Mouse (Mus musculus) liver, embryonic 15.5 days (tissue): ENCODE results near the gene Pfn1. TPM values are rescaled to one million over a fixed set of nuclear protein-coding genes. Genes with fewer than 3 reads are reported as not detected.

ENCODE experiments used
- ATAC-seq: fragments of 200-750 bp; cut with Nextera tagmentation; 2 replicates; pipeline ENCODE4 v1.8.0; 2017; ENCODE audit warnings: moderate number of reproducible peaks, mild to moderate bottlenecking, moderate library complexity; ENCODE audit not compliant: insufficient read depth
- H3K27ac ChIP-seq: fragments of 300-500 bp; sonication (generic); replicated peaks from 2 replicates; pipeline ENCODE4 v1.5.1; 2015; ENCODE audit warnings: mild to moderate bottlenecking, inconsistent platforms
- H3K27me3 ChIP-seq: fragments of 300-500 bp; sonication (generic); 2 replicates; pipeline ENCODE4 v1.6.1; 2015; ENCODE audit warnings: mild to moderate bottlenecking, inconsistent platforms
- H3K36me3 ChIP-seq: fragments of 300-500 bp; sonication (generic); replicated peaks from 2 replicates; pipeline ENCODE4 v1.6.1; 2015; ENCODE audit warnings: moderate library complexity, mild to moderate bottlenecking, inconsistent platforms
- H3K4me1 ChIP-seq: fragments of 300-500 bp; sonication (generic); replicated peaks from 2 replicates; pipeline ENCODE4 v1.6.1; 2015; ENCODE audit warnings: inconsistent platforms
- H3K4me2 ChIP-seq: fragments of 300-500 bp; sonication (generic); 2 replicates; pipeline ENCODE4 v1.6.1; 2015; ENCODE audit warnings: moderate library complexity, mild to moderate bottlenecking, inconsistent platforms
- H3K4me3 ChIP-seq: fragments of 300-500 bp; sonication (generic); replicated peaks from 2 replicates; pipeline ENCODE4 v1.5.1; 2015; ENCODE audit warnings: mild to moderate bottlenecking, inconsistent platforms
- H3K9ac ChIP-seq: fragments of 300-500 bp; sonication (generic); 2 replicates; pipeline ENCODE4 v1.6.1; 2015; ENCODE audit warnings: moderate library complexity, mild to moderate bottlenecking, inconsistent platforms
- H3K9me3 ChIP-seq: fragments of 300-500 bp; sonication (generic); replicated peaks from 2 replicates; pipeline ENCODE4 v1.6.1; 2016; ENCODE audit warnings: inconsistent platforms
- WGBS: fragments of 180-500 bp; shearing (Covaris S2); methylation state at CpG from one replicate; pipeline ENCODE4 v1.1.7; 2015; ENCODE audit warnings: mixed read lengths; ENCODE audit not compliant: insufficient replicate concordance; 5-methylcytosine and 5-hydroxymethylcytosine counted together
- polyA plus RNA-seq: library from polyadenylated mRNA; unstranded; fragments of >200 nt; fragmentation: Nextera tagmentation; extraction: Ambion mirVana; gene quantifications from 2 replicates; pipeline ENCODE4 v1.2.1, GENCODE M21; 2015

Pfn1 gene
- polyA plus RNA-seq, 1 experiment from 2014 or later = 1,040 TPM

DNA sequence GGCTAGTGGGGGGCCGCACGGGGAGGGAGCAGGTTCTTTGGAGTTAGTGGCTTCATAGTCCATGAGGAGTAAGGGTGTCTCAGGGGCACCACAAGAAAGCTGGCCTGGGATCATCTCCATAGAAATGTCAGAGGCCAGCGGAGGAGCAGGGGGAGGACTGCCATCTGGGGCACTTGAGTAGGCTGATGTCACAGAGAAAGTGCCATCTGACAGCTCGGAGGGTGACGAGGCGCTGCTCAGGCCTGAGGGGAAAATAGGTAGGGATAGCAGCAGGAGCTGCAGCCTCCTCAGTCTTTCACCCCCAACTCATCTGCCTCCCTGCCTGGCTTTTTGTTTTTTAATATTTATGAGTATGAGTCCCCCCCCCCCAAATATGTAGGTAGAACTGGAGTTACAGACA lies 19.6 kb upstream of the Pfn1 start:
- WGBS = 85% methylated on average over 6 of the region's 6 CpGs
- Histone ChIP-seq H3K36me3 (peaks cover 23% of the 10 kb centered on the region; the same call in 1 of the 2 replicates), H3K4me3 (no peak overlapping the region), H3K27me3 (no peaks in the 10 kb centered on the region), H3K9me3 (no peaks in the 10 kb centered on the region), H3K9ac (no peak overlapping the region), H3K27ac (no peak overlapping the region), H3K4me1 (peaks cover 28% of the 10 kb centered on the region), H3K4me2 (no peak overlapping the region)
- no peak for ATAC-seq

DNA sequence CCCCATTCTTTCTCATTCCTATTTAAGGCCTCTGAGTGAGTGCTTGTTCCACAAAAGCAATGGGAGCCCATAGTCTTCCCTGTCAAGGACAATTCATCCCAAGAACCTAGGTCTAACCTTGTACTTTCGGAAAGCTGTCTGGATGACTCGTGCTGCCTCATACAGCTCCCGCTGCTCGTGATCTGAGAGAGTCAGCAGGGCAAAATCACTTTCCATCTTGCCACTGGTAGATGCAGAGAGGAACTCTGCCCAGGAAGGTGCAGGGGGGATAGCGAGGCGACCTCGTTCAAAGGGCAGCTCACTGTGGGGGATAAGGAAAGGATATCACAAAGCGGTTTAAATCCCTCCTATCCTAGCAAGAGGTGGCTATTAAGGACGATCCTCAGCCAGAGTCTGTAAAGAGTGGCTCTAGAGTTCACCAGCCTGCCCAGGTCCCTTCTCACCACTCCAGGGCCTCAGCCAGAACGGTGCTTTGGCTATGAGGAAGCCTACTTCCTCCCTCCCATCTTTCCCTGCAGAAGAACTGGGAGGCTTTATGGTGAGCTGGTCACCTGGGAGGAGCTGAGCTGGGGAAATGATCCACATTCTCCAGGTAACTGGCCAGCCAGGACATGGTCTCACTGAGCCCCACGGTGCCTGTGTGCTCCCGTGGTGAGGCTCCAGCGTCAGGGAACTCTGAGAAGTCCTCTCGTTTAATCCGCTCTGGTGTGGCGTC lies 17.0 kb upstream of the Pfn1 start:
- peaks cover 41% of the 10 kb centered on the region for H3K4me1 ChIP-seq
- H3K9ac ChIP-seq = no peak overlapping the region
- H3K36me3 ChIP-seq = peaks cover 24% of the 10 kb centered on the region; the same call in 1 of the 2 replicates
- H3K27me3 ChIP-seq = no peaks in the 10 kb centered on the region
- no peak overlapping the region for H3K4me3 ChIP-seq
- no peak overlapping the region for H3K4me2 ChIP-seq
- no peaks in the 10 kb centered on the region for H3K9me3 ChIP-seq
- H3K27ac ChIP-seq = no peak overlapping the region
- ATAC-seq = no peak
- 76% methylated on average over 16 of the region's 16 CpGs for WGBS

DNA sequence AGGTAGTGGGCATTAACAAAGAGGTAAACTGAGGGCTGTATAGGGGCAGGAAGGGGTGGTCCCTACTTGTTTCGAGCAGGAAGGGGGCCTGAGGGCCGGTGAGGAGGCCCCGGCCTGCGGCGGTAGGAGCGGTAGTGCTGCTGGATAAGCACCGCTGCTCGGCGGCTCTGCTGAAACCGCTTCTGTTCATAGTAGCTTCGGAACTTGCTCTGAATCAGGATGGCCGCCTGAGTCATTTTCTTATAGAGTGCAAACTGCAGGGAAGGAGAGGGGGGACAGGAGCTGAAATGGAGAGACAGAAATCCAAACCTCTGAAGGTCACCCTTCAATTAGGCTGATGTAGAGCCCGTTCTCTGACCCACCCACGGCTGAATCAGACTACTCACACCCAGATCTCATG lies 16.0 kb upstream of the Pfn1 start:
- Histone ChIP-seq H3K27ac (peak overlapping the region; percentile 98), H3K4me3 (peak overlapping the region; percentile 79), H3K4me1 (peaks cover 47% of the 10 kb centered on the region), H3K27me3 (no peaks in the 10 kb centered on the region), H3K9ac (peak overlapping the region; percentile 78), H3K9me3 (no peaks in the 10 kb centered on the region), H3K36me3 (peaks cover 26% of the 10 kb centered on the region; the same call in 1 of the 2 replicates), H3K4me2 (peak overlapping the region; percentile 98)
- WGBS = 55% methylated on average over 14 of the region's 14 CpGs
- no peak for ATAC-seq

DNA sequence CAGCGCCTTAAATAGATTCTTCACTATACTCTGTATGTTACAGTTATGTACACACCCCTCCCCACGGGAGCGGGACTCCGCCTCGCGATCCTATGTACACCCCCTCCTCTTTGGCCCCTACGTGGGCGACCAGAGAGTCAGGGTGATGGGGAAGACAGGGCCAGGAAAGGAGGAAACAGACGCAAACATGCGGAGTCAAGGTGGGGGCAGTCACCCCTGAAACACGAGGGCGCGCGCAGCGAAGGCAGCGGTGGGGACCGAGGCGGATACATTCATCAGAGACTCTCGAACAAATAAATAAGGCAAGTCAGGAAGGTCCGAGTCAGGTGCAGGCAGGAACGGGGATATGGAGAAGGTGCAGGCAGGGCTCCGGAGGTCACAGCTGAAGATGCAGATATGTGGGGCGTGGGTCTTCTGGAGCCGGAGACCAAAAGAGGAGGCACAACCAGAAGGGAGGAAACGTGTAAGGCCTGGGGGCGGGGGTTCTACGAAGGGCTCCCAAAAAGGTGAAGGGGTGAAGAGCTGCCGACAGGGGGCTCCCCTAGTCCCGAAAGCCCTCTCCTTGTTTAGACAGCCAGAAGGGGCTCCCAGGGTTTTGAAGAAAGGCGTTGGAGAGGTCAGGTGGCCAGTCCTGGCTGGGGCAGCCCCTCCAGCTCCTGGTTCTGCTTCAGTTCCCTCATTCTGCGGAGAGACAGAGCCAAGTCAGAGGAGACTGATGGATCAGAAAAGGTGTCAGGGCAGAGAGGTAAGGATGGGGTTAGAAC lies 15.3 kb upstream of the Pfn1 start:
- Histone ChIP-seq H3K4me1 (peaks cover 47% of the 10 kb centered on the region), H3K4me3 (peak overlapping the region; percentile 79), H3K9me3 (no peaks in the 10 kb centered on the region), H3K36me3 (peaks cover 33% of the 10 kb centered on the region), H3K9ac (peak overlapping the region; percentile 78), H3K27me3 (no peaks in the 10 kb centered on the region), H3K4me2 (peak overlapping the region; percentile 98), H3K27ac (peak overlapping the region; percentile 98)
- WGBS = under 1% methylated on average over 31 of the region's 31 CpGs
- ATAC-seq = peak; percentile 0; the same call in 1 of the 2 replicates

DNA sequence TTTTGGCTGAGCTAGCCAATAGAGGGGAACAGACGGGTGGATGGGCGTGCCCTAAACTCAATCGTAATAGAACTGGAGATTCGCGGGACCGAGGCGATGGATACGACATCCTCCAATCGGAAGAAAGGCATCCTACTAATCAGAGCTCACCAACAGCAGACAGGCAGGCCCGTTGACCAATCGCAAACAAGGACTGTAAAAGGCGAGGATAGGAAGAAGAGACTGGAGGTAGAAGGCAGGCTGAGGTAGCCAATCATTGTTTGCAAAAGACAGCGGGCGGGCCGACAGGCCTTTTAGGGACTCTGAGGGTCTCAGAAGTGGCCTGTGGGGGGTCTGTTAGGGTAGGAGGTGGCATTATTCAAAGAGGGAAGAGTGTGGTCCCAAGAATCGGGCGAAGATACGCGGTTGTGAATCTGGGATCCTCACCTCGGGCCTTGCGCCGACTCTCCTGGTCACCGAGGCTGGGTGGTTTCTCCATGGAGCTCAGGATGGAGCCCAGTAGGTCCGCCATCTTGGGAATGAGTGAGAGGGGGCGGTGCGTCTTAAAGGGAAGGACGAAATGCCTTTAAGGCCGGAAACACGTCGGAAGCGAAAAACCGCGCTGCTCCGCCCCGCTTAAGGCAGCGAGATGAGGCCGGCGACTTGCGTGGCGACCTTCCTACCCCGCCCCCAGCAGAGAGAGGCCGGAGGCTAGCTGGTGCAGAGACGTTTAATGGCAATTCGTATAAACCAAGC lies 14.5 kb upstream of the Pfn1 start, which contains the start of gene Spag7:
TSS of gene Spag7 (minus strand) at position 646 of the 735 bp plus-strand sequence.
- peak within 1 kb of the TSS; percentile 98 for H3K4me2 ChIP-seq
- H3K27ac ChIP-seq = peak within 1 kb of the TSS; percentile 98
- H3K9ac ChIP-seq = peak within 1 kb of the TSS; percentile 78
- peak within 1 kb of the TSS; percentile 79 for H3K4me3 ChIP-seq
- H3K27me3 ChIP-seq = no peaks in the 10 kb centered on the region
- H3K4me1 ChIP-seq = peaks cover 47% of the 10 kb centered on the region
- H3K36me3 ChIP-seq = peaks cover 38% of the 10 kb centered on the region
- ATAC-seq = peak; percentile 92
- under 1% methylated on average over 44 of the region's 44 CpGs for WGBS
- H3K9me3 ChIP-seq = no peaks in the 10 kb centered on the region

DNA sequence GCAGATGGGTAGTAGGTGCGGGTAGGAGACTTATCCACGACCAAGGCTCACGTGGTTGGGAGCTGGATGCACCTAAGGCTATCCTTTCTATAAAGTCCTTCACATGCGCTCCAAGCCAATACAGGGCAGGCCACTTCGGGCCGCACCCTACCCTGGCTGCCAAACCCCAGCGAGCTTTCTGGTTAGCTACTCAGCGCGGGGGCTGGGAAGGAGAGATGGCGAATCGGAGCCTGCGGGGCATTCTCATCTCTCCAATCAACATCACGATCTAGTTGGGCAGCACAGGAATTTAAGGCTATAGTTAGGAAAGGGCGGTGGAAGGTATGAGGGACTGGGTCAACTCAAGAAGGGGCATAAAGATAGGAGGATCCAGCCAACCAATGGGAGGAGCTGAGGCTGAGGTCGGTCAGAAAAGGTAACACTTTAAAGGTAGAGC lies 13.9 kb upstream of the Pfn1 start:
- no peaks in the 10 kb centered on the region for H3K9me3 ChIP-seq
- H3K27ac ChIP-seq = peak overlapping the region; percentile 98
- WGBS = 2% methylated on average over 15 of the region's 15 CpGs
- H3K4me1 ChIP-seq = peaks cover 47% of the 10 kb centered on the region
- H3K4me2 ChIP-seq = peak overlapping the region; percentile 98
- peak overlapping the region; percentile 78 for H3K9ac ChIP-seq
- H3K36me3 ChIP-seq = peaks cover 41% of the 10 kb centered on the region
- peak; percentile 67 for ATAC-seq
- no peaks in the 10 kb centered on the region for H3K27me3 ChIP-seq
- H3K4me3 ChIP-seq = peak overlapping the region; percentile 79

DNA sequence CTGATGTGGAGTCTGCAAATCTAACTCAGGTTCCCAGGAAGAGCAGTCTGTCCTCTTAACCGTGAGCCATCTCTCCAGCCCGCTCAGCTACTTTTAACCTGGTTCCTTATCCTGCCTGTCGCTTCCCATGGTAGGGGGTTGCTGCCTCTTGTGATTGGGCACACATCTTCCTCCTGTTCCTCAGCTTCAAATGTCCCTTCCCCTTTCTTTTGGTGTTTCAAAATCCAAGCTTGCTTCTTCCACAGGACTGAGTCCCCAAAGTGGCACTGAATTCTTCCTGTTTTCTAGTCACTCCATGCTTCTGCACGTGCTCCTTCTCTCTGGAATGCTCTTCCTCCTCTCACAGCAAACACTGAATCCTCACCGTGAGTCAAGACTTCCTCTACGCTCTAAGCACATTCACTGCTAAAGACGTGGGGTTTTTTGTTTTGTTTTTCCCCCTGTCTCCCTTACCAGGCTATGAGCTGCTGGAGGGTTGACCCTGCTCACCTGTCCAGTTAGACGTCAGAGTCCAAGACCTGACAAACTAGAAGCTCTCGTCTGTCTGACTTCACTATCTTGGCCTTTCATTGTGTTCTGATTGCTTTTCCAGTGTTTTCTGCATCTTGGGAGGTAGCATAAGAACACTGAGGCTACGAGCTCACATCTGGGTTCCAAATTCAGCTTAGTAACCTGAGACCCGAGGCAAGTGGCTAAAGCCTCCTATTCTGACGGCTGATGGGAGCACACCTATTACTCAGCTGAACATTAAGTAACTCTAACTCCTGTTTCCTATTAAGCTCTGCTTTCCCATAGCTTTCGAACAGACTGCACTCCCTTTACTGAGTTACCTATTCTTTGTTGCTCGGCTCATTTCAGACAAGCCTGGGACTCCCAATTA lies 13.1 kb upstream of the Pfn1 start:
- Histone ChIP-seq H3K4me3 (peak overlapping the region; percentile 79), H3K36me3 (peaks cover 49% of the 10 kb centered on the region), H3K27ac (peak overlapping the region; percentile 98), H3K9ac (peak overlapping the region; percentile 78), H3K4me1 (peaks cover 47% of the 10 kb centered on the region), H3K27me3 (no peaks in the 10 kb centered on the region), H3K9me3 (no peaks in the 10 kb centered on the region), H3K4me2 (peak overlapping the region; percentile 98)
- ATAC-seq = no peak
- WGBS = 62% methylated on average over 14 of the region's 14 CpGs

DNA sequence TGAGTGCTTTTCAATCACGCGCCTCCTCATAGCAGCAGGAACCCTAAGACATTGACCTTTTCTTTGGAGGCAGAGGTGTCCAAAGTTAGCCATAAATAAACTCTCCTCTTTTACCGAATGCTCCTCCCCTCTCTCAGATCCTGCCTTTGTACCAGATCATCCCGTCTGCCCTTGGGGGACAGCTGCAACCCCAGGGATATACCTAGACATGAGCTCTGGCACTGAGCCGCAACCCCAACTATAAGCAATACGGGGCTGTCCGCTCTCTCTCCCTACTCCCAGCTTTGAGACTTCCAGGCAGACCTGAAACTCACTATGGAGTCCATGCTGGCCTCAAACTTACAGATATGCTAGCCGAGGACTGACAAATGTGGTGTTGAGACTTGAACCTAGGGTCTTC lies 12.2 kb upstream of the Pfn1 start:
- H3K9ac ChIP-seq = no peak overlapping the region; the same call in 1 of the 2 replicates

DNA sequence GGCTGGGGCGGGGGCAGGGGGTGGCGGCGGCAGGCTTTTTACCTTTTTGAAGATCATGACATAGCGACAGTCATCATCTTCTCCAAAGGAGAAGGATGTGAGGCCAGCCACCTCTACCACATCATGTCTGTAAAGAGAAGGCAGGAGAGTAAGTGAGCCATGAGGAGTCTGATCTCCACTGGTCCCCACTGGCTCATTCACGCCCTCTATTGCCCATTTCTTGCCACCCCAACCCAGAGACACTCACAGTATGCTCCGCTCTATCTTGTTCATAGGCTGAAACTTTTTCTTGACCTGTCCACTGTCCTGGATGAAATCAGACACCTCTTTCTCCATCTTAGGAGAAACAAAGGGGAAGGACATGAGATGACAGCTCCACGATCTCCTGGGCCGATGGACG lies 10.3 kb upstream of the Pfn1 start:
- WGBS = 89% methylated on average over 9 of the region's 9 CpGs
- peaks cover 29% of the 10 kb centered on the region for H3K4me1 ChIP-seq
- peaks cover 52% of the 10 kb centered on the region for H3K36me3 ChIP-seq

More for the DNA sequence above, 12.2 kb upstream of the Pfn1 start:
- peaks cover 45% of the 10 kb centered on the region for H3K4me1 ChIP-seq
- 0 out of 2 replicates have a peak overlapping the region, but pooled peaks have one; percentile 19 for H3K27ac ChIP-seq
- H3K9me3 ChIP-seq = no peaks in the 10 kb centered on the region
- peaks cover 54% of the 10 kb centered on the region for H3K36me3 ChIP-seq
- H3K4me3 ChIP-seq = no peak overlapping the region
- WGBS = 89% methylated on average over 8 of the region's 8 CpGs
- peak overlapping the region; percentile 98; the same call in 1 of the 2 replicates for H3K4me2 ChIP-seq
- no peaks in the 10 kb centered on the region for H3K27me3 ChIP-seq
- ATAC-seq = no peak

DNA sequence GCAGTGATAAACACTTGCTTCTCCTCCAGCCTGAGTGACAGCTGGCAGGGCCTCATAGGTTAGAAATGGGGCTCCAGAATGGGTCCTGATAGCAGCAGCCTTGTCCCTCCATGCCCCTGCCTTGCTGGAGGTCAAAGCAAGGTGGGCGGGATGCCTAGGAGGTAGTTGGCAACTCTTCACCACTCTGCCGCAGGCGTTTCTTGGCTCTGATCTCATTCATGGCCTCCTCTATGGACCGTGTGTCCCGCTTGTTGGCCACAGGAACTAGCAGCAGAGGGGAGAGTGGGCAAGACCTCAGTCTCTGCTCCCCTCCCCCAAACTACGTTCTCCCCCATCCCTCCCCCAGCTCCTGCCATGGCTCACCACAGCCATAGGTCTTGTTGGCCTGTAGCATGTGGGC lies 9.5 kb upstream of the Pfn1 start:
- Histone ChIP-seq H3K36me3 (peaks cover 52% of the 10 kb centered on the region), H3K9me3 (no peaks in the 10 kb centered on the region), H3K4me3 (no peak overlapping the region), H3K27ac (no peak overlapping the region), H3K27me3 (no peaks in the 10 kb centered on the region), H3K4me1 (peaks cover 26% of the 10 kb centered on the region), H3K9ac (no peak overlapping the region), H3K4me2 (no peak overlapping the region)
- ATAC-seq = no peak
- WGBS = 87% methylated on average over 6 of the region's 6 CpGs

More for the DNA sequence above, 10.3 kb upstream of the Pfn1 start:
- no peaks in the 10 kb centered on the region for H3K27me3 ChIP-seq
- H3K27ac ChIP-seq = no peak overlapping the region
- H3K9me3 ChIP-seq = no peaks in the 10 kb centered on the region
- H3K9ac ChIP-seq = no peak overlapping the region
- H3K4me2 ChIP-seq = no peak overlapping the region
- ATAC-seq = no peak
- no peak overlapping the region for H3K4me3 ChIP-seq
